Mouse (Mus musculus): Measurements from ENCODE around the gene Nt5c2.
A peak's percentile ranks its signal among the peaks of the same experiment; 100 is the strongest.

The Nt5c2 gene

GRCm38 (mm10) chr19:46846459-46846858 lies 168.5 kb downstream of the Nt5c2 start:
- DNase-seq (ENCODE audit: low spot score), result no peak

GRCm38 (mm10) chr19:46846056-46846455 lies 168.9 kb downstream of the Nt5c2 start:
- no peak for DNase-seq (ENCODE audit: low spot score)

GRCm38 (mm10) chr19:46843030-46843429 lies 171.9 kb downstream of the Nt5c2 start:
- DNase-seq (ENCODE audit: low spot score), result no peak

GRCm38 (mm10) chr19:46841016-46841415 lies 173.9 kb downstream of the Nt5c2 start:
- no peak for DNase-seq (ENCODE audit: low spot score)

GRCm38 (mm10) chr19:46837290-46838079 lies 177.5 kb downstream of the Nt5c2 start:
- DNase-seq (ENCODE audit: low spot score), result no peak

GRCm38 (mm10) chr19:46836085-46836484 lies 178.9 kb downstream of the Nt5c2 start:
- no peak for DNase-seq (ENCODE audit: low spot score)

- DNase-seq (ENCODE audit: low spot score), result no peak
These were observed 179.6 kb downstream of the Nt5c2 start for GRCm38 (mm10) chr19:46835339-46835738.

- DNase-seq (ENCODE audit: low spot score), result peak; percentile 43
These were observed 180.7 kb downstream of the Nt5c2 start for GRCm38 (mm10) chr19:46834301-46834700.

All from left cerebral cortex, adult 11 months (tissue).